17 mouse cellular contexts compared by ENCODE assay signal in the genomic region with DNA sequence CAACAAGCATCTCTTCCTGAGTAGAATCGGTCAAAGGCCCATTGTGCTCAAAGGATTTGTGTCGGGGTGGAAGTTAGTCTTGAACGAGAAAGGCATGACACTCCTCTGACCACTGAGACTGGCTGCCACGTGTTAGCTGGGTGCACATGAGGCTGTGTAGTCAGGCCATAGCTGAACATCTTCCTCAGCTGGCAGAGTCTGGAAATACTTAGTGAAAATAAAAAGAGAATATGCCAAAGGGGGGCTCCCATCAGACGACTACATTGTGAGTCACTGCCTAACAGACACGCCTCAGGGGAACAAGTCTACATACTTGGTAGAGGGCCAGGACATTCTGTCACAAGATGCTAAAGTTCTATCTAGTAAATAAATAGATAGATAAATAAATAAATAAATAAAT. TPM values are rescaled to one million over a fixed set of nuclear protein-coding genes. Genes with fewer than 3 reads are reported as not detected.
"Had no signal": no experiment of that assay in that cellular context is flagged by ENCODE, and none has a peak within 500 bp of the region (broad histone marks: within the 10 kb centered on the region; RNA-seq: fewer than 3 reads in every experiment).

No protein-coding gene starts in this region.

- H3K4me1 ChIP-seq: liver, embryonic 12.5 days; liver, embryonic 15.5 days had no signal

- H3K9ac ChIP-seq: limb, embryonic 13.5 days; liver, embryonic 12.5 days; liver, embryonic 15.5 days had no signal

- H3K9me3 ChIP-seq: limb, embryonic 10.5 days; limb, embryonic 13.5 days; liver, embryonic 12.5 days; liver, embryonic 15.5 days had no signal

- ATAC-seq: liver, embryonic 12.5 days had no signal

- H3K27ac ChIP-seq: layer of hippocampus, adult 2 months; limb, embryonic 10.5 days; limb, embryonic 13.5 days; liver, embryonic 12.5 days; liver, embryonic 15.5 days had no signal

- DNase-seq: kidney, adult 9 months; kidney, postnatal 25 days; layer of hippocampus, adult 9-11 months; liver; lung, adult 18-20 months; lung, postnatal 4 days; midbrain, embryonic 14.5 days; thymus, adult 18-20 months; thymus, postnatal 36 days had no signal

- H3K4me3 ChIP-seq: layer of hippocampus, adult 2 months; limb, embryonic 10.5 days; limb, embryonic 13.5 days; liver, embryonic 12.5 days; liver, embryonic 15.5 days had no signal

- H3K27me3 ChIP-seq: limb, embryonic 13.5 days had no signal

- H3K4me2 ChIP-seq: limb, embryonic 13.5 days; liver, embryonic 12.5 days; liver, embryonic 15.5 days; midbrain, embryonic 11.5 days had no signal

- H3K36me3 ChIP-seq: limb, embryonic 10.5 days; limb, embryonic 13.5 days; liver, embryonic 12.5 days; liver, embryonic 15.5 days had no signal

RNA-seq across cellular contexts. Expression of a gene that starts 16.5 kb away (rescaled TPM):
- total RNA-seq: megakaryocyte progenitor cell, adult 5-6 weeks; megakaryocyte-erythroid progenitor cell, adult 5-6 weeks had no signal
